Mouse (Mus musculus): ENCODE measurements around the gene Chrm5. TPM values are rescaled to one million over a fixed set of nuclear protein-coding genes. Genes with fewer than 3 reads are reported as not detected.

The Chrm5 gene
- total and polyA plus RNA-seq, 3 experiments = not detected

Other genes starting within 250 kb of the Chrm5 start
- gene Lpcat4, start 241.3 kb downstream of the Chrm5 start, total RNA-seq (2021) = 1 to 10 TPM; 5.1 to 9.2 TPM
- gene Lpcat4, start 241.3 kb downstream of the Chrm5 start, polyA plus RNA-seq (2012; rRNA removed) = 18.9 TPM in 2 replicates
- gene Nutm1, start 221.5 kb downstream of the Chrm5 start, total RNA-seq (2021) = not detected
- not detected in 2 replicates for gene Nutm1, start 221.5 kb downstream of the Chrm5 start, polyA plus RNA-seq (2012; rRNA removed)
- 100 to 1,000 TPM; 122 to 167 TPM for gene Nop10, start 218.8 kb downstream of the Chrm5 start, total RNA-seq (2021)
- gene Nop10, start 218.8 kb downstream of the Chrm5 start, polyA plus RNA-seq (2012; rRNA removed) = 46.6 and 57.7 TPM in 2 replicates
- 10 to 100 TPM; 33.4 to 35.1 TPM for gene Slc12a6, start 214.9 kb downstream of the Chrm5 start, total RNA-seq (2021)
- 11.7 and 14.5 TPM in 2 replicates for gene Slc12a6, start 214.9 kb downstream of the Chrm5 start, polyA plus RNA-seq (2012; rRNA removed)
- under 1 TPM in 1 of 2 experiments, not detected in 1; 0.14 TPM for gene Gm21985, start 214.5 kb downstream of the Chrm5 start, total RNA-seq (2021)
- gene Gm21985, start 214.5 kb downstream of the Chrm5 start, polyA plus RNA-seq (2012; rRNA removed) = not detected in 2 replicates
- 10 to 100 TPM; 86.4 to 98.8 TPM for gene Emc4, start 112.7 kb downstream of the Chrm5 start, total RNA-seq (2021)
- 71.4 and 74.1 TPM in 2 replicates for gene Emc4, start 112.7 kb downstream of the Chrm5 start, polyA plus RNA-seq (2012; rRNA removed)
- gene Katnbl1, start 101.6 kb downstream of the Chrm5 start, total RNA-seq (2021) = 10 to 100 TPM; 10.4 to 10.5 TPM
- gene Katnbl1, start 101.6 kb downstream of the Chrm5 start, polyA plus RNA-seq (2012; rRNA removed) = 0.30 and 0.35 TPM in 2 replicates
- gene Emc7, start 25.8 kb downstream of the Chrm5 start, total RNA-seq (2021) = 10 to 100 TPM; 29.8 to 36.6 TPM
- gene Emc7, start 25.8 kb downstream of the Chrm5 start, polyA plus RNA-seq (2012; rRNA removed) = 2.9 and 3.4 TPM in 2 replicates
- gene Aven, start 12.2 kb upstream of the Chrm5 start, total RNA-seq (2021) = 10 to 100 TPM; 17.0 to 21.2 TPM
- 0.98 and 1.0 TPM in 2 replicates for gene Aven, start 12.2 kb upstream of the Chrm5 start, polyA plus RNA-seq (2012; rRNA removed)